8 mouse cellular contexts compared by ENCODE assay signal in genomic region chr10:124349300-124349699, GRCm38 (mm10).
DNase-seq lines count a peak whose midpoint lies in the region; ATAC-seq and TF ChIP-seq lines count a peak whose summit lies in the region.

No protein-coding gene starts in this region.

- ATAC-seq in kidney, postnatal 0 days (replicated peaks; ENCODE audit: low FRiP score, low read depth): no peak
- ATAC-seq in megakaryocyte, adult 5-6 weeks (ENCODE audit: poor library complexity, severe bottlenecking): no peak
- ATAC-seq in forebrain, embryonic 12.5 days (ENCODE audit: low FRiP score): no peak

- DNase-seq in kidney, postnatal 0 days (ENCODE audit: low spot score): peak; percentile 75
- no peak for DNase-seq in kidney, adult 8-10 months
- peak; percentile 3 for DNase-seq in MEL-GATA-1-ER (ENCODE audit: extremely low read depth, low read depth)
- peak; percentile 47 for DNase-seq in brain, adult 2 months (ENCODE audit: low read depth, low spot score)
- peak; percentile 14 for DNase-seq in heart, postnatal 25 days (ENCODE audit: low spot score)
- DNase-seq in c-Kit-positive CD71-positive TER-119-positive erythroid progenitor cells, embryonic 14.5 days (ENCODE audit: low spot score): no peak

- H3K36me3 ChIP-seq in kidney, postnatal 0 days (ENCODE audit: insufficient read depth, low read length): no peaks in the 10 kb centered on the region
- H3K36me3 ChIP-seq in forebrain, embryonic 12.5 days (replicated peaks): no peaks in the 10 kb centered on the region

- TF ChIP-seq CTCF in kidney, postnatal 0 days (IDR thresholded peaks at IDR 0.05; ENCODE audit: low read depth): no peak

- H3K4me1 ChIP-seq in kidney, postnatal 0 days (replicated peaks; ENCODE audit: insufficient read depth, low read length): no peaks in the 10 kb centered on the region
- no peaks in the 10 kb centered on the region for H3K4me1 ChIP-seq in forebrain, embryonic 12.5 days

- H3K4me3 ChIP-seq in kidney, postnatal 0 days (replicated peaks; ENCODE audit: low read depth, low read length): no peak overlapping the region
- no peak overlapping the region for H3K4me3 ChIP-seq in forebrain, embryonic 12.5 days (replicated peaks)

- no peaks in the 10 kb centered on the region for H3K27me3 ChIP-seq in kidney, postnatal 0 days (ENCODE audit: insufficient read depth, low read length)
- no peaks in the 10 kb centered on the region for H3K27me3 ChIP-seq in forebrain, embryonic 12.5 days

- no peaks in the 10 kb centered on the region for H3K9me3 ChIP-seq in kidney, postnatal 0 days (replicated peaks; ENCODE audit: low read length)
- H3K9me3 ChIP-seq in forebrain, embryonic 12.5 days: no peaks in the 10 kb centered on the region

- WGBS in kidney, postnatal 0 days: 54% methylated on average over 2 of the region's 2 CpGs
- WGBS in forebrain, embryonic 12.5 days: 76% methylated on average over 2 of the region's 2 CpGs

- intact Hi-C loops in heart, postnatal 25 days (cut with DNase I): no loop called here

- H3K27ac ChIP-seq in kidney, postnatal 0 days: no peak overlapping the region
- H3K27ac ChIP-seq in forebrain, embryonic 12.5 days: no peak overlapping the region

- no peak overlapping the region for H3K4me2 ChIP-seq in kidney, postnatal 0 days (ENCODE audit: low read length)
- no peak overlapping the region for H3K4me2 ChIP-seq in forebrain, embryonic 12.5 days

- no peak overlapping the region for H3K9ac ChIP-seq in kidney, postnatal 0 days (ENCODE audit: low read depth, low read length)
- no peak overlapping the region for H3K9ac ChIP-seq in forebrain, embryonic 12.5 days

Comparison
In these comparisons a context has a peak if more than half of its experiments do, and no peak if none do; other contexts are left out.
1. DNase-seq: peak in kidney, postnatal 0 days (single experiment), MEL-GATA-1-ER (single experiment), brain, adult 2 months (single experiment) and heart, postnatal 25 days (single experiment); none in kidney, adult 8-10 months (0 of 2) and c-Kit-positive CD71-positive TER-119-positive erythroid progenitor cells, embryonic 14.5 days (single experiment).